Mouse (Mus musculus) MEL (cell line): ENCODE measurements around the gene Pknox2.

ENCODE experiments used
- CHD1 ChIP-seq: IDR thresholded peaks from 2 replicates; pipeline ENCODE4 v1.6.1; 2012; ENCODE audit warnings: low read depth, mild to moderate bottlenecking, inconsistent platforms, low read length, improper control_type of control experiment
- CTCF ChIP-seq, 3 experiments: IDR thresholded peaks in 2 of 3; conservative IDR thresholded peaks in 1 of 3; 2 replicates each; pipeline ENCODE4 v1.5.1; 2011 to 2012; ENCODE audit warnings: low read length in 3 of 3, low read depth in 2 of 3, mild to moderate bottlenecking in 2 of 3, improper control_type of control experiment in 1 of 3, inconsistent platforms in 1 of 3, mixed read lengths in 1 of 3, moderate library complexity in 1 of 3; ENCODE audit not compliant: control insufficient read depth in 1 of 3, insufficient read depth in 1 of 3, poor library complexity in 1 of 3, severe bottlenecking in 1 of 3
- EP300 ChIP-seq, 2 experiments: IDR thresholded peaks; 2 replicates each; pipeline ENCODE4 v1.6.1; 2011; ENCODE audit warnings: improper control_type of control experiment in 2 of 2, low read length in 2 of 2, low read depth in 1 of 2, mild to moderate bottlenecking in 1 of 2
- KAT2A ChIP-seq: conservative IDR thresholded peaks from 2 replicates; pipeline ENCODE4 v1.6.1; 2012; ENCODE audit warnings: low read depth, low read length, improper control_type of control experiment, inconsistent platforms
- MEF2A ChIP-seq: IDR thresholded peaks from 2 replicates; pipeline ENCODE4 v1.6.1; 2014; ENCODE audit warnings: low read depth, mild to moderate bottlenecking, inconsistent platforms, low read length, improper control_type of control experiment; ENCODE audit not compliant: poor library complexity, insufficient replicate concordance, severe bottlenecking; ENCODE audit errors: extremely low read depth
- POLR2A ChIP-seq, 2 experiments: IDR thresholded peaks; 2 replicates each; pipeline ENCODE4 v1.6.1; 2011 to 2012; ENCODE audit warnings: low read length in 2 of 2, mild to moderate bottlenecking in 2 of 2, control low read depth in 1 of 2, improper control_type of control experiment in 1 of 2, low read depth in 1 of 2, moderate library complexity in 1 of 2; ENCODE audit not compliant: control insufficient read depth in 1 of 2, insufficient read depth in 1 of 2, poor library complexity in 1 of 2
- RCOR1 ChIP-seq: IDR thresholded peaks from 2 replicates; pipeline ENCODE4 v1.6.1; 2012; ENCODE audit warnings: low read depth, mild to moderate bottlenecking, inconsistent platforms, low read length, improper control_type of control experiment
- TAL1 ChIP-seq: IDR thresholded peaks from 2 replicates; pipeline ENCODE4 v1.6.1; 2012; ENCODE audit warnings: mild to moderate bottlenecking, inconsistent platforms, low read length, moderate library complexity, mixed read lengths
- ZKSCAN1 ChIP-seq: IDR thresholded peaks from 2 replicates; pipeline ENCODE4 v1.6.1; 2012; ENCODE audit warnings: low read depth, mild to moderate bottlenecking, inconsistent platforms, low read length, improper control_type of control experiment, moderate library complexity

- TF ChIP-seq POLR2A (IDR thresholded peaks at IDR 0.05; ENCODE audit: control insufficient read depth in 1 of 2, insufficient read depth in 1 of 2, low read depth in 1 of 2, low read length in 2 of 2, poor library complexity in 1 of 2), result no peak
- TF ChIP-seq TAL1, result no peak
- no peak for TF ChIP-seq ZKSCAN1
- TF ChIP-seq CHD1, result no peak
- no peak for TF ChIP-seq MEF2A
- no peak for TF ChIP-seq RCOR1
- no peak for TF ChIP-seq KAT2A
- TF ChIP-seq CTCF (IDR thresholded peaks at IDR 0.05 in 2 of 3, conservative IDR thresholded peaks at IDR 0.05 in 1 of 3; ENCODE audit: control insufficient read depth in 1 of 3, insufficient read depth in 1 of 3, low read depth in 2 of 3, low read length in 3 of 3, poor library complexity in 1 of 3, severe bottlenecking in 1 of 3), result no peak
- TF ChIP-seq EP300 (IDR thresholded peaks at IDR 0.05; ENCODE audit: low read depth in 1 of 2, low read length in 2 of 2), result no peak
These were observed 108.3 kb downstream of the Pknox2 start for GRCm38 (mm10) chr9:37038859-37039258.
